Mouse (Mus musculus) thymus, postnatal 0 days (tissue): ENCODE measurements around the gene Prr29. TPM values are rescaled to one million over a fixed set of nuclear protein-coding genes. Genes with fewer than 3 reads are reported as not detected.

Experiments used
- DNase-seq: peaks from one replicate; pipeline ENCODE4 v3.0.0-alpha.2; 2015; ENCODE audit warnings: low spot score
- polyA plus RNA-seq: library from polyadenylated mRNA; unstranded; fragments of >200 nt; fragmentation: Nextera tagmentation; extraction: Ambion mirVana; gene quantifications from 2 replicates; pipeline ENCODE4 v1.2.1, GENCODE M21; 2015

The Prr29 gene
- polyA plus RNA-seq, 1 experiment from 2014 or later: 33.1 TPM

DNA sequence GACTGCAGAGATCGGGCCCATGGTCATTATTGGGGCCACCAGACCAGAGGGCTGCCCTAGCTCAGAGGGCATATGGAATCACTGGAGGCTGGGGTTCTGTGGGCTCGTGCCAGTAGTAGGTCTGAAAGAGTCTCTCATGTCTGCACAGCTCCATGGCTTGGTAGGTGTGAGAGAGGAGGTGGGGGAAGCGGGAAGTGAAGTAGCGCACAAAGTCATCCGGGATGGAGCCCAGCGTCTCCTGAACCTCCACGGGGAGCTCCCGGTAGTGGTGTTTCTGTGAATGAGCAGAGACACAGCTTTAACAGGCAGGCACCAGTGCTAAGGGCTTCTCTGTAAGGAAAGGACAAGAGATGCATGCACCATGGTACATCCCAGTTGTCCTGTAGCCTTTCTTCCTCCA is 33.2 kb downstream of the Prr29 start:
- no peak for DNase-seq

DNA sequence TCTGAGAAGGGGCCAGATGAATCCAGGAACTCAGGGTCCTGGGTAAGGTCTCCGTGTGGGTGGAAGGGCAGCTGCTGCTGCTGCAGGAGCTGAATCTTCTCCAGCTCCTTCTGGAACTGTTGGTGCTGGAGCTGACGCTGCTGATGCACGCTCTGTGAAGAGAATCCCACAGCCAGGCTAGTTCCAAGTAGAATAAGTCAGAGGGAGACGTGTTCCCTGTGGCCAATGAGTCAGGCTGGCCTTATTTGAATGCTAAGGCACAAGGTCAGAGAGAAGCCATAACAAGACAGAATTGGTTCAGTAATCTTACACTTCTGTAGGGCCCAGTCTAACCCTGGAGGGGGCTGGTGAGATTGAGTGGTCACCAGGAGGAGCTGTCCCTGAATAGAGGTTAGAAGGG is 44.7 kb downstream of the Prr29 start:
- no peak for DNase-seq

DNA sequence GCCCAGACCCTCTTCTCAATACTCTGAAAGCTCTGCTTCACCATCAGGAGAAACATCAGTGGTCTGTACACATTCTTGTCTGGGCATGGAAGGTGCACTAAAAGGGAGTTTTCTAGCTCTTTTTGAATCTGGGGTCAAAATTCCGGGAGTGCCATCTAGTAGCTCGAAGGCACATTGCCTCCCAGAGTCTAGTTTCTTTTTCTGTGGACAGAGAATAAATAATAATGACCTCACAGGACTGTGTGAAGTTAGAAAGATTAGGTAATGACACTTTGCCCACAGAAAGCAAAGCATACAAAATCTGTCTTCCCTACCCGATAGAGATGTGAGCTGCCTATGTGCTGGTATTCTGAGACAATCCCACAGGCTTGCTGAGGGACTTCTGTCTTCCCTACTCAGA is 45.2 kb downstream of the Prr29 start:
- DNase-seq: no peak

DNA sequence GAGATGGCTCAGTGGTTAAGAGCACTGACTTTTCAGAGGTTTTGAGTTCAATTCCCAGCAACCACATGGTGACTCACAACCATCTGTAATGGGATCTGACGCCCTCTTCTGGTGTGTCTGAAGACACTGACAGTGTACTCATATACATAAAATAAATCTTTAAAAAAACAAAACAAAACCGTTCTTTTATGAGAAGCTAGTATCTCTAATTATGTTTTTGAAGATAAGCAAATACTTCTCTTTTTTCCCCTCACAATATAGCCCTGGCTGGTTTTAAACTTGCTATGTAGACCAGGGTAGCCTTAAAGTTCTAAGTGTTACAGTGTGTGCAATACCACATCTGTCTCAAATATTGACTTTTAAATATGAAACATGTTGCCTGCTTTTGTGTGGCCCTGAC is 45.9 kb downstream of the Prr29 start:
- no peak for DNase-seq

DNA sequence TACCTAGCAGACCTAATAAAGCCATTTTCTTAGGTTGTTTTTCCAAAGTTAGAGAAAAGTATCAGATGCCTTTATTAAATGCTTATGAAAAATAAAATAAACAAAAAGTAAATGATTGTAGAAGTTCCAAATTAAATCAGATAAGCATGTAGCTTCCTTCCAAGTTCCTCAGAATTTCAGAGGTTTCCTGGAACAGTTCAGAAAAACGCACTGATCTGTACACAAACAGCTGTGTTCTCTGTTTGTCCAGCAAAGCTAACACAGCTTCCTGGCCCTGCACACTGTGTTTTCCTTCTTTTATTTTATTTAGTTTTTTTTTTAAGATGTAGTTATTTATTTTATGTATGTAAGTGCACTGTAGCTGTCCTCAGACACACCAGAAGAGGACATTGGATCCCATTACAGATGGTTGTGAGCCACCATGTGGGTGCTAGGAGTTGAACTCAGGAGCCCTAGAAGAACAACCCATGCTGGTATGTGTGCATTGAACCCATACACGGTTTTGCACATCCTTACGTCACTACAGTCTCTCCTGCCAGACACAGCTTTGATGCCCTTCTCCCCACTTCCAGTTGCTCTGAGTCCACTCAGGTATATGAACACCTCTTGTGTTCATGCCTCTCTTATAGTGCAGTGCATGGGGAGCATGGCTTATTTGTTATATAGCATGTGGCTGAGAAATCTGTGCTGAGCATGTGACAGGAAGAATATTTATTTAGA is 47.5 kb downstream of the Prr29 start:
- DNase-seq: no peak

DNA sequence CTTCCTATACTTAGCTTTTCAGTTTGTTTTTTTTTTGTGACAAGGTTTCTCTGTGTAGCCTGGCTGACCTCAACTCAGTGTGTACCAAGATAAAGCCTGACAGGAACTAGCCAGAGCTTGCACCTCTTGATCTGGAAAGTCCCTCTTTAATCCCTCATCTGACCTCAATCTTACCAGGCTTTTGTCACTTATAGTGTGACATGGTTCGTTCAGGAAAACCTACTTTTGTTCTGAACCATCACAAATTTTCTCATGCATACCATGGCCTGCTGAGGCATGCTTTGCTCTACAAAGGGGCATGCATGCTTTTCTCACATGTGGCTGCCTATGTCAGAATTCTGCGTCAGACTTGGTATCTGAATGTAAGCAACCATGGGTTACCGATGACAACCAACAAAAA is 51.1 kb downstream of the Prr29 start:
- DNase-seq: no peak

DNA sequence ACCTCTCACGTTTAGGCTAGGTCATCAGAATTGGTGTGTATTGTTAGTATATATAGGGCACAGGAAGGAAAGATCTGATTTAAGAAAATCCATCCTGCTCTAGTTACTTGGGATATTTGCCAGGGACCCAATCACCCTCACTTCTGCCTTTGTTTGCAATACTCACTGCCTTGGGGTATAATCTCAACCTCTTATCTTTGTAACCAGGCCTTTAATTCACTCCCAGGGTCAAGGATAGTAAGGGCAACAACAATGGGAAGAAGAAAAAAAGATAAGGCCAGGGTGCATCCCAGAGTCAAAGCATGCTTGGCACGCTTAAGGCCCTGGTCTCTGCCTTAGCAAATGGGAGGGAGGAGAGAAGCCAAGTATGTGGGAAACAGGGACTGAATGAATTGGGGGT is 52.6 kb downstream of the Prr29 start:
- DNase-seq: no peak

DNA sequence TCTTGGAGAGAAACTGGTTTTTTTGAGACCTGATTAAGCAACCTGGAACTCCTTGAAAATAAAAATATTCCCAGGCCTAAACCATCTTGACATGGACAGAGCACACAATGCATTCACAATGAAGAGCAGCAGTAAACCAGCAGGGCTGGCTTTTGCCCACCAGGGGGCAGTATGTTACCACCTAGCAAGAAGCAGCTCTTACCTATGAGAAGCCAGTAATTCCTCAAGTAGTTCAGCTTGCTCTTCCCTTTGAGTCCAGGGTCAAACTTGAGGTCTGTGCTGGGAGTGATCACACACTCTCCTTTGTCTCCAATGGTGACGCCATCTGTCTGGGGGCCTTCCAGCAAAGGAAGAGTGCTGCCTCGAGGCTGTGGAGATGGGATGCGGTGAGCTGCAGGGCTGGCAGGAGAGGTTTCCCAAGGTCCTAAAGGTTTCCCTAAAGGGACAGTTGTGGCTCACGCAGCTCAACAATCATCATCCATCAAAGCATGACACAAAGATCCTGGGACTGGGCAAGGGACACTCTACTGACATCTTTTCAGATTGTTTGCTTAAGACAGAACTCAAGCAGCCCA is 53.4 kb downstream of the Prr29 start:
- DNase-seq: peak; percentile 91

DNA sequence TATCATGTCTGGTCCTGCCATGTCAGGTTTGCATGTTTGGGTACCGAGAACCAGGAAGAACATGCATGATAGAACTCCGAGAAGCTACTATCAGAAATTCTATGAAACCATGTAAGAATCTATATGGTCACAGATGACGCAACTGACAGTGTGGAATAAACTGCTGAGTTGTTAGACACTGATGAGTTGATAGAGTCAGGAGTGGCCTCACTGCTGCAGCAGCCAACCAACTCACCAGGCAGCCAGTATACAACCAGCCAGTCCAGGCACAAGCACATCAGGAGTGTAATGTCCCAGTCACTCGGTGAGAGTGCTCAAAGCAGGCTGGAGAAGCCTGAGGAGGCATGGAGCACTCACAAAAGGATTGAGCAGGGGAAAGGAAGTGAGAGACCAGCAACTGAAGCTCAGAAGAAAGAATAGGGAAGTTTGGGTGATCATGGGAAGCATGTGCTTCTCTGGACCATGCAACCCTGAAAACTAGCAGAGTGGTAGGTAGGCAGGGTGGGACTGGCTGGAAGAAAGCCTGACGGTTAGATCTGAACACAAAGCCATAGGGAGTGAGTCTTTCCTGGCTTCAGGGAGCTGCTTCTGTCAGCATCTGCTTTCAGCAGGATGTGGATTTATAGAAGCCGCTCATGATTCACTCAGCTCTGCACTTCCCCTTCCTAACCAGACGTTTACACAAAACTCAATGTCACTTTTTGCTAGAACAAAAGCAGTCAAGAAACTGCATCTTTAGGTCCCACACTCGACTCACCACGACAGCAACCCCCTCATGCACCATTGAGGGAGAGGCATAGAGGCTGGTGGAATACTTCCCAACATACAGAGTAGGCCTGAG is 54.2 kb downstream of the Prr29 start:
- DNase-seq: no peak

DNA sequence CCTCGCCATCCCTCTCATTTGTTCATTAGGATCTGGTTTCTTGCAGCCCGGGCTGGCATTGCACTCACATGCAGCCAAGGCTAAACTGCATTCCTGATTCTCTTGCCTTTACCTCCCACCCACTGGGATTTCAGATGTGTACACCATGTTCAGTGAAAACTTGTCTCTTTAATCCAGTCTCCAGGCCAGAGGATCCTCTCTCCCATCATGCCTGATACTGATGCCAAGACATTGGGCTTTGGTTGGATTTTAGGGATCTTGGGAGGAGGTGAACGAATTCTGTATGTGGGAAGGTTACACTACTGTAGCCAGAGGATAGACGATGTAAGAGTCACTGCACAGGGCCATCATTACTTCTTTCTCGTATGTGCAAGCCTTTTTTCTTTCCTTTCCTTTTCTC is 59.9 kb downstream of the Prr29 start:
- DNase-seq: no peak

DNA sequence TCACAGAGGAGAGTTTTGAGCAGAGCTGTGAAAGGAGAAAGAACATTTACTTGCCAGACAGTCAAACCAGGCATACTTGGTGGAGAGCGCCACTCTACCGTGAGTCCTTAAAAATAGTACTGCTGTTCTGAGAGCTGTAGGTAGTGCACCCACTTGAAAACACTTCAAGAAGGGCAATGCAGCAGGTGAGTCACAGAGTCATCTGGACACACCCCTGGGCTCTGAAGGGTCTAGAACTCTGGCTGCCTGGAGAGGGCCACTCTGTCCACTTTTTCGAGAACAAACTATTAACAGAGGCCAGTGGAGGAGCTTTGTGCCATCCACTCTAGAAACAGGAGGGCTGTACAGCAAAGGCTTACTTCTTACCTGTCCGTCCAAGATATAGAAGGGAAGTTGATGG is 61.2 kb downstream of the Prr29 start:
- no peak for DNase-seq

Other genes with a start within 250 kb of the Prr29 start
- 0.54 and 0.78 TPM in 2 replicates for gene Gm10840, start 204.6 kb upstream of the Prr29 start, polyA plus RNA-seq
- gene Limd2, start 204.6 kb upstream of the Prr29 start, polyA plus RNA-seq: 968 and 1,023 TPM in 2 replicates
- 18.9 and 21.6 TPM in 2 replicates for gene Strada, start 163.3 kb upstream of the Prr29 start, polyA plus RNA-seq
- gene Ccdc47, start 149.1 kb upstream of the Prr29 start, polyA plus RNA-seq: 57.0 and 63.1 TPM in 2 replicates
- gene Ddx42, start 148.5 kb upstream of the Prr29 start, polyA plus RNA-seq: 58.3 and 67.8 TPM in 2 replicates
- gene Ftsj3, start 109.4 kb upstream of the Prr29 start, polyA plus RNA-seq: 58.3 and 60.5 TPM in 2 replicates
- 260 and 266 TPM in 2 replicates for gene Psmc5, start 109.3 kb upstream of the Prr29 start, polyA plus RNA-seq
- 139 and 157 TPM in 2 replicates for gene Smarcd2, start 92.5 kb upstream of the Prr29 start, polyA plus RNA-seq
- gene Tcam1, start 88.8 kb upstream of the Prr29 start, polyA plus RNA-seq: 0.40 and 0.54 TPM in 2 replicates
- gene Gh, start 63.6 kb upstream of the Prr29 start, polyA plus RNA-seq: 0.38 and 0.75 TPM in 2 replicates
- gene Cd79b, start 50.7 kb upstream of the Prr29 start, polyA plus RNA-seq: 38.5 and 39.6 TPM in 2 replicates
- gene Scn4a, start 12.2 kb upstream of the Prr29 start, polyA plus RNA-seq: 0.04 TPM in 1 of 2 replicates, not detected in the other
- gene Icam2, start 22.6 kb downstream of the Prr29 start, polyA plus RNA-seq: 123 and 124 TPM in 2 replicates
- 2.4 and 3.6 TPM in 2 replicates for gene Ern1, start 122.4 kb downstream of the Prr29 start, polyA plus RNA-seq
- gene Tex2, start 248.0 kb downstream of the Prr29 start, polyA plus RNA-seq: 7.0 and 7.2 TPM in 2 replicates